Mouse (Mus musculus): ENCODE data around the gene Dspp.

GRCm38 (mm10) chr5:104149349-104149748, 21.2 kb upstream of the Dspp start:
- no peak for TF ChIP-seq CTCF (IDR thresholded peaks at IDR 0.05; ENCODE audit: low read depth)
- TF ChIP-seq EP300 (IDR thresholded peaks at IDR 0.05; ENCODE audit: low read depth) = no peak
